Mouse (Mus musculus) embryonic fibroblast, embryonic 13.5 days (primary cell): ENCODE data around the gene Marc2.

Source experiments
- CTCF ChIP-seq: IDR thresholded peaks from 2 replicates; pipeline ENCODE4 v1.5.1; 2011; ENCODE audit warnings: mild to moderate bottlenecking, control low read depth, low read length, moderate library complexity, borderline replicate concordance; ENCODE audit not compliant: insufficient read depth
- POLR2A ChIP-seq: IDR thresholded peaks from 2 replicates; pipeline ENCODE4 v1.6.1; 2011; ENCODE audit warnings: low read depth, mild to moderate bottlenecking, control low read depth, low read length, moderate library complexity

DNA sequence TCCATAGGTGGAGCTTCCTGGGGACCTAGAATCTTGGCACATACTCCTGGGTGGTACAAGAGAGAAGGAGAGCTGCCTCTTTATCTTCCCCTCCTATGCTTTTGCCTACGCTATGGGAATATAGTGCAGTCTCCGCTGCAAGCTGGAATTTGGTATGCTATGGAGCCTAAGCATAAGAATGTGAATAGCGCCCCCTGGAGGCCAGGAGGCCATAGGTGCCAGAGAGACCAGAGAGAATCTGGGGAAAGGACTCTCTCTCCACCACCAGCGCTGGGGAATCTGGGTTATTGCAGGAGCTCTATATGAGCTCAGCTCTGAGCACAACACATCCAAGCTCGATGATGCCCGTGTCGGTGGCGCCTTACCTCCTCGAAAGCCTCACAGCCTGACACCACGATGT lies 14.0 kb downstream of the Marc2 start:
- TF ChIP-seq CTCF (no peak), POLR2A (no peak)
